Mouse (Mus musculus) embryonic fibroblast, embryonic 13.5 days (primary cell): ENCODE results near the gene Erbb4. TPM values are rescaled to one million over a fixed set of nuclear protein-coding genes. Genes with fewer than 3 reads are reported as not detected.

Experiments used
- H3K27ac ChIP-seq: 2 replicates; pipeline ENCODE4 v1.5.1; 2012; ENCODE audit warnings: low read length, control low read depth, inconsistent platforms; ENCODE audit not compliant: insufficient read depth
- H3K4me1 ChIP-seq: 2 replicates; pipeline ENCODE4 v1.6.1; 2011; ENCODE audit warnings: low read length; ENCODE audit not compliant: control insufficient read depth, insufficient read depth
- H3K4me3 ChIP-seq: 2 replicates; pipeline ENCODE4 v1.5.1; 2011; ENCODE audit warnings: mild to moderate bottlenecking, control low read depth, low read length; ENCODE audit not compliant: insufficient read depth
- CTCF ChIP-seq: IDR thresholded peaks from 2 replicates; pipeline ENCODE4 v1.5.1; 2011; ENCODE audit warnings: mild to moderate bottlenecking, control low read depth, low read length, moderate library complexity, borderline replicate concordance; ENCODE audit not compliant: insufficient read depth
- POLR2A ChIP-seq: IDR thresholded peaks from 2 replicates; pipeline ENCODE4 v1.6.1; 2011; ENCODE audit warnings: low read depth, mild to moderate bottlenecking, control low read depth, low read length, moderate library complexity
- polyA plus RNA-seq: library from polyadenylated mRNA; stranded (reverse); fragments of >200 nt; gene quantifications from 2 replicates; pipeline ENCODE4 v1.2.4, GENCODE M21; 2011; ENCODE audit warnings: low read depth; ENCODE audit not compliant: missing spikeins, insufficient read length

The Erbb4 gene
- polyA plus RNA-seq, 1 experiment, result 0.26 TPM

DNA sequence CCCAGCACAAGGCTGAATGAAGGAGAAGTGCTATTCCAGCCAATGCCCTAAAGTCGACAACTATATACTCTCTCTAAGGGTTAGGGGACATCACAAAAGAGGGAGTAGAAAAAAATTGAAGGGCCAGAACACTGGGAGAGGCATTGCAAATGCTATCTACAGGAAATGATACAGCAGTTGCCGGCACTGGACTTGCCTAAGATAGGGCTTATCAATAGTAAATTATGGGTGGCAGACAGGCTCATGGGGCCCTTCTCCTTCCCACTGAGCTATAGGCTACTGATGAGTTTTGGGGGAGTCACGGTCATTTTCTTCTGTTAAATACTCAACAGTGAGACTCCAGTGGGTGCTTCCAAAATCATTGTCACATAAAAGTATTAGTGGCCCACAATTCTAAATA lies 517.4 kb downstream of the Erbb4 start:
- no peak overlapping the region for H3K27ac ChIP-seq
- H3K4me3 ChIP-seq, result no peak overlapping the region
- TF ChIP-seq CTCF (no peak), POLR2A (no peak)
- no peaks in the 10 kb centered on the region for H3K4me1 ChIP-seq

DNA sequence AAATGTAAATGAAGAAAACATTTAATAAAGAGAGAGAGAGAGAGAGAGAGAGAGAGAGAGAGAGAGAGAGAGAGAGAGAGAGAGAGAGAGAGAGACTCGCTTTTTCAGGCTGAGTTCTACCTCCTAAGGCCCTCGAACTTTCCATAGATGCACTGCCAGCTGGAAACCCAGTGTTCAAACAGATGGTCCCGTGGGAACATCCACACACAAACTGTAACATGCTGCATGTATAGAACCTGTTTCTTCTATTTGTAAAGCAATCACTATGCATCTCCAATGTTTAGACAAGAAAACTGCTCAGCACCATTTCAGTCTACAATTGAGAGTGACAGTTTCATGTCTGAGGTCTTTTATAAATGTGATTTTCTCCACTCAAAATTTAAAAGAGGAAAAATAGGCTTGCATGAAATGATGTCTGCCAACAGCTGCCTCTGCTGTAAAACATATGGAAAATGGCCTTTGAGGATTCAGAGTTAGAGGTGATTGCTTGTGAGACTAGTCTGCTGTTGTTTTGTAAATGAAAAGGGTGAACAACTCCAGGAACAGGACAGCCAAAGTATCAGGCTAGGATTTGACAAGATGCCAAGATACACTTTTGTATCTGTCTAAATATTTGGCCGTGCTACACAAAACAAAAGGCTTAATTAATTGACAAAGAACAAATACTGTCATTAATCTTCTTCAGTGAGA lies 533.9 kb downstream of the Erbb4 start:
- Histone ChIP-seq H3K27ac (no peak overlapping the region), H3K4me3 (no peak overlapping the region), H3K4me1 (no peaks in the 10 kb centered on the region)
- TF ChIP-seq POLR2A, result no peak
- TF ChIP-seq CTCF, result no peak

GRCm38 (mm10) chr1:68570924-68571323 lies 536.9 kb downstream of the Erbb4 start:
- TF ChIP-seq POLR2A (no peak), CTCF (no peak)
- Histone ChIP-seq H3K27ac (no peak overlapping the region), H3K4me1 (no peaks in the 10 kb centered on the region), H3K4me3 (no peak overlapping the region)

- Histone ChIP-seq H3K4me1 (no peaks in the 10 kb centered on the region), H3K4me3 (no peak overlapping the region), H3K27ac (no peak overlapping the region)
- TF ChIP-seq POLR2A (no peak), CTCF (no peak)
These were observed 564.9 kb downstream of the Erbb4 start for GRCm38 (mm10) chr1:68542942-68543341.

- no peak overlapping the region for H3K4me3 ChIP-seq
- H3K4me1 ChIP-seq, result no peaks in the 10 kb centered on the region
- TF ChIP-seq CTCF (no peak), POLR2A (no peak)
- no peak overlapping the region for H3K27ac ChIP-seq
These were observed 590.0 kb downstream of the Erbb4 start for GRCm38 (mm10) chr1:68517820-68518219.

DNA sequence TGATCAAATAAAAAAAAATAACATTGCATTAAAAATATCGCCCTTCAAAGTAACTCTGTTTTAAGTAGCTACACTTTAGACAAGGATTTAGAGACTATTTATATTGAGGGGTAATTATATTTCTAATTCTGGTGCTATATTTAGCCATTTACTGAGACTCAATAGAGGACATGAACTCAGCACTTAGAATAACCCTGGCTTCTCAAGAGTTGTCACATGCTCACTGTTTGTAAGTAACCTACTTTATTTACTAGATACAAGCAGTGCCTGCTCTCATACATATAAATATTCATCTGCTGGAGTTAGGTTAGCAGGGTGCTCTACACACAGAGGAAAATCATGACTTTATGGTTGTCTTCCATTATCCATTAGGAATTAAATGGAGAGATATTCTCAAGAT lies 604.0 kb downstream of the Erbb4 start:
- Histone ChIP-seq H3K27ac (no peak overlapping the region), H3K4me3 (no peak overlapping the region), H3K4me1 (peaks cover 3% of the 10 kb centered on the region)
- TF ChIP-seq POLR2A, result no peak
- no peak for TF ChIP-seq CTCF

GRCm38 (mm10) chr1:68501561-68501960 lies 606.3 kb downstream of the Erbb4 start:
- Histone ChIP-seq H3K4me3 (no peak overlapping the region), H3K4me1 (peaks cover 3% of the 10 kb centered on the region), H3K27ac (no peak overlapping the region)
- no peak for TF ChIP-seq POLR2A
- no peak for TF ChIP-seq CTCF

- no peaks in the 10 kb centered on the region for H3K4me1 ChIP-seq
- no peak overlapping the region for H3K4me3 ChIP-seq
- no peak overlapping the region for H3K27ac ChIP-seq
- TF ChIP-seq POLR2A (no peak), CTCF (no peak)
These were observed 641.4 kb downstream of the Erbb4 start for GRCm38 (mm10) chr1:68466390-68466960.

DNA sequence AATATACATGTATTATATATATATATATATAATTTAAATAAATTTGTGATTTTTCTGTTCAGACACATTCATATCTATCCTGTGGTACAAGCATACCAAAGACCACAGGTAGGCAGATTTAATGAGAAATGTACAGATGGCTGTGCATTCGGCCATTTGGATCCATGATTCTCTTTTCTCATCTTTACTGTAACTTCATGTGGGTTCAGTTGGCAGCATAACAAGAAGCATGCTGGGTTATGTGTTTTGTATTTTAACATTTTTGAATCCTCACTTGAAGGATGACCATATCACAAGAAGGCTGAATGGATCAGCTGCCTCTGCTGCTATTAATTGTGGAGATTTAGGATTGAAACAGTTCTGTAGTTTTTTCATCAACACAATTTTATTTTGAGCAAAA lies 656.6 kb downstream of the Erbb4 start:
- no peak overlapping the region for H3K27ac ChIP-seq
- no peak for TF ChIP-seq POLR2A
- TF ChIP-seq CTCF, result no peak
- H3K4me1 ChIP-seq, result no peaks in the 10 kb centered on the region
- no peak overlapping the region for H3K4me3 ChIP-seq

DNA sequence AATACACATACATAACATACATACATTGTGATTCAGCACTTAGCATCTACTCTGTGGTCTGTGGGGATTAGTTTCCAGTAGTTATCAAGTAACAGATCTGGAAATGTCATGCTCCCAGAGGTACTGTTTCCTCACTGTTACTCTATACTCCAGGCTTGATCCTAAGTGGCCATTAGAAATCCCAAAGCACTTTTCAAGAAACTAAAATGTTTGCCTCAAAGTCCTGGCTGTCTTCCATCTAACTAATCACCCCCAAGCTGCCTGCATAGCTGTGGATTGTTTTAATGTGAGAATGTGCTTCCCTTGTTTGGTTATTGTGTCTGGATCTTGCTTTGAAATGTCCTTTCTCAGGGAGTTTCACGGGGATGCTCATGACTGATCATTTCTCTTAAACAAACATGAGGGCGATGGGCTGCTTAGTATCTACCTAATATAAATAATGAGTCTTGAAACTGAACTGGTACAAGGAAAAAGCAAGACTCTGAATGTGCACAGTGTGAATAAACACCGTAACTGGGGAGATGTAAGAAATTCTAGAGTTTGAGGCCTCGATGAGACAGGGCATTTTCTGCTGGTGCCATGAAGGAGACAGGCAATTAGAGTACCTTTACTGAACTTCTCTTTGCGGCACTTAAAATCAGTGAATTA lies 683.4 kb downstream of the Erbb4 start:
- H3K27ac ChIP-seq, result no peak overlapping the region
- no peak for TF ChIP-seq CTCF
- TF ChIP-seq POLR2A, result no peak
- H3K4me1 ChIP-seq, result no peaks in the 10 kb centered on the region
- H3K4me3 ChIP-seq, result no peak overlapping the region

DNA sequence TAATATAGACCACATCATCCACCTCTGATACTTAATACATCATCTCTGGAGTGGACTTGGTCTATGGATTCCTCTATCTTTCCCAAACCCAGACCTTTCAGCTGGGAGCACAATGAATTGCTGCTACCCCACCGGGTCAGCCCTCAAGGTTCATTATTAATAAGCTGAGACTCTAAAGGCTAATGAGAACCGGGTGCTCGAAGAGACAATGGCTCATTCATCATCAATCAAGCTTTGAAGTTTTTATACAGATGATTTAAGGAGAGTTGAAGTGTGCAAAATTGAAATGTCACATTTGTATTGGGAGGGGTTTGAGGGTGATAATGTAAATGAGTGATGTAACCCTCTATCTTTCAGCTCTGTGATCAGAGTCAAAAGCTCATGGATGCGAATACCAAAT lies 706.7 kb downstream of the Erbb4 start:
- TF ChIP-seq POLR2A, result no peak
- TF ChIP-seq CTCF, result no peak
- Histone ChIP-seq H3K27ac (no peak overlapping the region), H3K4me1 (no peaks in the 10 kb centered on the region), H3K4me3 (no peak overlapping the region)
